Mouse (Mus musculus) T-helper 17 cell (primary cell): ENCODE measurements at regions not wholly inside any gene's neighbourhood (a gene's known extent, or its start where the extent isn't known, plus 50 kb on each side); places are given as distances from the start of the nearest gene placed in this dataset.

Source experiments
- in situ Hi-C, 2 experiments: fragments of 300-600 bp; cut with MboI, MseI; formaldehyde crosslinking; loops; 1 replicate in 1 of 2; 2 replicates in 1 of 2; pipeline ENCODE4 v1.15.1; 2025; ENCODE audit warnings: high pct_unique_total_duplicates in 2 of 2

DNA sequence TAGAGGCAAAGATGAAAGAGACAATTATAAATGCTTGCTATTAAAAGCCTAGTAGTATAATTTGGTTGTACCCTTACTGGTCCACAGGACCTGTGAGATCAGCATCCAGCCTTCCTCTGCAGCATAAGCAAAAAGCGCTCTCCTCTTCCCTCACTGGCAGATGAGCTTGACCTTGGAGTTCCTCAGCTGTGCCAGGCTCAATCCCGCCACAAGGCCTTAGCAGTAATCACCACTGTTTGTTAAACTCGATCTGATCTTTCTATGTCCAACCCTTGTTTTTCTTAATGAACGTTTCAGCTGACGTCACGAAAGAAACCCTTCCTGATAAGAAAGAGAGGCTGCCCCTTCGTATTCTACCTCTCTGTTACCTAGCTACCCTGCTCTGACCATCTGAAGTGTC lies 183.5 kb downstream of the Ifng start:
- in situ Hi-C loops: no loop called here

- in situ Hi-C loops: no loop called here
These were observed 187.2 kb downstream of the Ifng start for GRCm38 (mm10) chr10:118628000-118628399.

DNA sequence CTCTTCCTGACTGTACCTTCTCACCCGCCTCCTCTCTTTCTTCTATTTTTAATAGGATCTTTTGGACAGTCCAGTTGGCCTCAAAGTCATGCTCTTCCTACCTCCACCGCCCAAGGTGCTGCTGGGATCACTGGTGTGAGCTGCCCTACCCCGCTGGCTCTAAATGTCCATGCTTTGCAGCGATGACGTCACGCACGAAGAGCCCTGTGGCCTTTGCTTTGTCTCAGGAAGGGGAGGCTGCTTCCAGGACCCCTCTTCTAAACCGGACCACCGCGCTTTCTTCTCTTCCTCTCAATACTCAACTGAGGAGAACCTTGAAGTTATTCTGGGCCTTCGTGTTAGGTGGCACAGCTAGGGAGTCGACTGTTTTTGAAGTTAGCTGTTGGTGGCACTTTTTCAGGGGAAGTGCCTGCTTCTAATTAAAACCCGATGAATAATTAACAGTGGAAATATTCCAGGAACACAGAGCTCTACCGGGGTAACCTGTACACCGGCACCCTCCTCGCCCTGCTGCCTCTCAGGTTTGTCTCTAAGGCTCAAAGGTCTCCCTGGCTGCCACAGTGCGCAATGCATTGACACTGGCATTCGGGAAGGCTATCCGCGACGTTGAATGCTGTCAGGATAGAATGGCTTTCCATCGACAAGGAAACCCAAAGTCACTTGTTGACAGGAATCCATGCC lies 188.7 kb downstream of the Ifng start:
- in situ Hi-C loops: no loop called here

- in situ Hi-C loops: no loop called here
These were observed 190.9 kb downstream of the Ifng start for GRCm38 (mm10) chr10:118631786-118632185.

DNA sequence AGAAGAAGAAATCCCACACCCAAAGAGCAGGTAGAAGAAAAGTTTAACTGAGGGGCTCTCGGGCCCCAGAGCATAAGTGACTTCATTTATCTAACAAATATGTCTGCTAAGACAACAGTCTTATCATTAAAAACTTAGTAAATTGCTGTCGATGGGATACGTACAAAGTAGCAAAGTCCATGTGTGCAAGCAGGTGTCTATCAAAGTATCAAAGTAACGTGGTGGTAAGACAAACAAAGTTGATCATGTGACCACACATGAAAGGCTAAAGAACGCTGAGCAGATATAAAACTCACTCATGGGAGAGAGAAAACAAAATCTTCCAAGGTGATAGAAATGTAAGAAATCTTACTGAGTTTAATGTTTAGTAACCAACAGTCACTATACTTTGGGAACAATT lies 191.3 kb downstream of the Ifng start:
- in situ Hi-C loops: no loop called here

DNA sequence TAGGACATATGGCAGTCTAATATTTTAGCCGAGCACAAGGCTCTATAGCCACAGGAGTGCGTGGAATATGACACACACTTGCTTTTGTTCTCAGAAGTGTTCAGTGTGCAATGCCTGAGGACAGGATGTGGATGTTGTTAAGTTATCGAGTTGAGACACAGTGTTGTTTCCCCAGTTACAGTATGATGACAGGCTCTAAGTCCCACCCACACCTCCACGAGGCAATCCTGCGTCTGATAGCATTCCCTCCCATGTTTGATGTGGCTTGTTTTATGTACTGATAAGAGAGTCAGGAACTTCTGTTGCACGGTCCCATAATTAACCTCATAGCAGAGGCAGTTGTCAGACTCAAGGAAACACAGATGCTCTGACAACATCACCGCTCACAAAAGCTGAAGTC lies 192.6 kb downstream of the Ifng start:
- in situ Hi-C loops: no loop called here

DNA sequence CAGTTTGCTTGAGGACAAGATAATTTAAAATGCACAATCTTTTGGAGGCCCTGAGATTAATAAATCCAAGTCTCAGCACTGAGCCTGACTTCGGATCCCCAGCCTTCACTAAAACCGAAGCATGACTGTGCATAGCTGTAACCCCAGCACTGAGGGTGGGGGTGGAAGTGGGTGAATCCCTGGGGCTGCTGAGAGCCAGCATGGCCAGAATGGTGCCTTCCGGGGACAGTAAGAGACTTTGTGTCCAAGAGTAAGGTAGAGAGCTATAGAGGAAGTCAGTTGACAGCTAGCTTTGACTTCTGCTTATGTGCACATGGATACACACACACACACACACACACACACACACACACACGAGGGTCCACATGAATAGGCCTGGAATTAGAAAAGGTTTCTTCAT lies 198.3 kb downstream of the Ifng start:
- in situ Hi-C loops: no loop called here

DNA sequence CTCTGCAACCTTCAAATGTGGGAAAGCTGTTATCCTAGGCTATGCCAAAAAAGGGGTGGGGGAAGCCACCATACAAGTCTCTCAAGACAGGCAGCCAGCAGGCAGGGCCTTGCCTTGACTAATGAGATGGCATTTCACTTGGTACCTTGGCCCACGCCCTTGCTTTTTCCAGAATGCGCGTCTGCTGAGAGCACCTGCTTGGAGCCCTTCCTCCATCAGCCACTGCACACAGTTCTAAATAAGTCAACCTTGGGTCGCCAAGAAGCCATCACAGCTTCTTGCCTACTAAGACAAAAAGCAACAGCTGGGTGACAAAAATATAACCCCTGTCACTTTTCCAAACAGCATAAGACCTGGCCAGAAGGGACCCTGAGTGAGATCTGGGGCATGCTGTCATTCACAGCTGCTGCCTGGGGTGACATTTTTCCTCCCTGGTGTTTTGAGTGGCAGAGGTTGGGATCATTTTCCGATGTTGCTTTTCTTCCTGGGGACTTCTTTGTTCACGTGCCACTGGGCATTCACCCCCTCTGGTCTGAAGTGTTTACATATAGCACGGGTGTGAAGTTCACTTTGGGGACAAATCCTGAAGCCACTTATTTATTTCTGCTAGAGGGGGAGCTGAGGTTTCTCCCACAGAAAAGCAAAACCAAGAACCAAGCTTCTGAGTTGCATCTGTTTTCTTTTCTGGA lies 199.4 kb downstream of the Ifng start:
- in situ Hi-C loops: no loop called here

GRCm38 (mm10) chr10:118640810-118641427 lies 200.1 kb downstream of the Ifng start:
- in situ Hi-C loops: no loop called here

DNA sequence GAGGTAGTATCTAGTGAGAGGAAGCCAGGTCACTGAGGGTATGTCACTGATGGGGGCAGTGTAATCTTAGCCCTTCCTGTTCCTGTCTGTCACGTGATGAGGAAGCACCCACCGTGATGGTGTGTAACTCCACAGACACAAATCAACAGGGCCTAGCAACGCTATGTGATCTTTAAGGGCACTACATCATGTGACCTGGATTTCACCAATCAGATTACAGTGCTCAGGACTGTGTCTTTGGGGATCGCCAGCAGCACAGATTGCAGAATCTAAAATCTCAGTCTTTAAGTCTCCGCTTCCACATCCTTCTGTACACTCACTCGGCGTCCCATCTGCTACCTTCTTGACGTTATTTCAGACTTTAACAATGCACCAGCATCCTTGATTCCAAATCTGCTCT lies 202.8 kb downstream of the Ifng start:
- in situ Hi-C loops: no loop called here

DNA sequence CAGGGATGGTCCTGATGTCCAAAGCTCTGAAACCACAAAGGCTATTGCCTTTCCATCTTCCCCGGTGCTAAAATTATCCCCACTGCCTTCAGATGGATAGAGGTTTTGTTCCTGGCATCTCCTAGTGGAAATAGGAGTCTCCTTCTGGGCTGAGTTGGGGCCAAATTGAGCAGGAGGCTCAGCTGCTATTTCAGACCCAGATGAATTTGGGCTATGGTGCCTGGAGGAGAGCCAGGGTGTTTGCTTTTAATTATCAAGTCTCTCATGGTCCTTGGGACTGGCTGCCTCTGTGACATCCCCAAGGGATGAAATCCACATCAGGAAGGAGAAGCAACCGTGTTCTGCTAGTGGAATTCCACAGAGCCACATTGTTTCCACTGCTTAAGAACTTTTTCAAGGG lies 207.3 kb downstream of the Ifng start:
- in situ Hi-C loops: no loop called here

GRCm38 (mm10) chr10:118656561-118656960 lies 213.4 kb downstream of the Dyrk2 start:
- in situ Hi-C loops: no loop called here

DNA sequence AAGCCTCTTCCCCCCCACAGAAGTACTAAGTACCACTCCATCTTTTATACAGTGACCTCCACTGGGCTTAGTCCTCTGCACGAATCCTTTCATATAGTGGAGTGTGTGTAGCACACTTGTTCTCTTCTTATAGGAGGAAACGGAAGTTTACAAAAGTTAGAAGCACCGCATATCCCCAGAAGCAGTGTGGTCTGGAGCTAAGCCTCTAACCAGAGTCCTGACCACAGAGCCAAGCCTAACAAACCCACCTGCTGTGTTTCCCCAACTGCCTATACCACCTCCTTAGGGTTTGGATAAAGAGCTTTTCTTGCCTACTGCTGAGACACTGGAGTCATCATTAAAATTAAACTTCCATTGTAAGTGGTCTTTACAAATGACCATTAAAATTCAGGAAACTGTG lies 204.0 kb downstream of the Dyrk2 start:
- in situ Hi-C loops: no loop called here

GRCm38 (mm10) chr10:118675816-118676465 lies 194.1 kb downstream of the Dyrk2 start:
- in situ Hi-C loops: no loop called here

GRCm38 (mm10) chr10:118678750-118679418 lies 191.1 kb downstream of the Dyrk2 start:
- in situ Hi-C loops: no loop called here

DNA sequence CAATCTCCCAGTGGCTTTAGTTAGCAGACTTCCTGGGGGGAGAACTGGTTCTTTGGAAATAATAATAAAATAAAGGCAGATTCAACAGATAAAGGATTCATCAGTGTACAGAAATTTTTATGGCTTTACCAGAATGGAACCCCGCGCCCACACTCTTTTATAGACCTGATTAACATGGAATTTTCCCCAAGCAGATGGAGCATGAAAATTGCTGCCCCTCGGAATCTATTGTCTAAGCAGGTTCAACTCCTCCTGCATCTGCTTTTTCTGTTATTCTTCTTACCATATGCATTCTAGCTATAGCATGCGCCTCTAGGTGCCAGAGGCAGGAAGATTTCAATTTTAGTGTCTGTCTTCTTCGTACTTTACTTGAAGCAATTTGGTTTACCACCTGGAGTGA lies 190.5 kb downstream of the Dyrk2 start:
- in situ Hi-C loops: no loop called here

- in situ Hi-C loops: no loop called here
These were observed 189.1 kb downstream of the Dyrk2 start for GRCm38 (mm10) chr10:118680896-118681295.

GRCm38 (mm10) chr10:118683356-118683755 lies 186.7 kb downstream of the Dyrk2 start:
- in situ Hi-C loops: no loop called here

- in situ Hi-C loops: no loop called here
These were observed 170.7 kb downstream of the Dyrk2 start for GRCm38 (mm10) chr10:118699292-118699691.

DNA sequence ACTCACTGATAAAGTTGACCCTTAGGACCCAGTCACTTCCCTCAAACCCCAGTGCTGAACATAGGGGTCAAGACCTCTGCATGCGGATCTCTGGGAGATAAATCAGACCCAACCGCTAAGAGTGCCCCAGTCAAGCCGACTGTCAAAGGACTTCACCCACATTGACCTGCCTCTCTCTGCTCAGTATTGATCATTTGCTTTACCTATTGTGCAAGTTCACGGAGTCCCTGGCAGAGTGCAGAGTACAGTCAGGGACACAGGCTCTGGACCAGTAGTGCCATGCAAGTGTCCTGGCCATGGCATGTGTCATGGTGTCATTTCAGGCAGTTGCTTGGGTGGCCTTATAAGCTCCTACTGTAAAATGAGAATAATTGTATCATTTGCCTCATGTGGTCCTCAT lies 169.9 kb downstream of the Dyrk2 start:
- in situ Hi-C loops: no loop called here

GRCm38 (mm10) chr10:118706020-118706419 lies 164.0 kb downstream of the Dyrk2 start:
- in situ Hi-C loops: no loop called here

- in situ Hi-C loops: no loop called here
These were observed 160.3 kb downstream of the Dyrk2 start for GRCm38 (mm10) chr10:118709718-118710117.
